Mouse (Mus musculus): ENCODE measurements at regions not wholly inside any gene's neighbourhood (a gene's known extent, or its start where the extent isn't known, plus 50 kb on each side); places are given as distances from the start of the nearest gene placed in this dataset.

DNA sequence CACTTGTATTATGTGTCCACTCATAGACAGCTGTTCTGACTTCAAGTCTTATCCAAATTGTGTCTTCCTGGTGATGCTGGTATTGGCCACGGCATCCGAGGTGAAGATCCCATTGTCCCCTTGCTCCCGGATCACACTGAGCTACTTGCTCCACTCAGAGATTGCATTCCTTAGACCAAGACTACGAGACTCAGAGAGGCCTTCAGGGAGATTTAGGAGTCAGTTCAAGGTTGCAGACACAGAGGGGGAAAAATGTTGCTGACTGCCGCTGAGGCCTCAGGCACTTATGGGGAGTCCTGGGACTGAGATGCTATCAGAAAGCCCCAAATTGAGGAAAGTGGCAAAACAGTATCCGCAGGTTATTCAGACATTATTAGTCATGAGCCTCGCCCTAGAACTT lies 183.9 kb downstream of the Ly86 start:
- no peak for DNase-seq (ENCODE audit: low spot score)

GRCm38 (mm10) chr13:37531512-37532183 lies 186.6 kb downstream of the Ly86 start:
- DNase-seq (ENCODE audit: low spot score), result no peak

DNA sequence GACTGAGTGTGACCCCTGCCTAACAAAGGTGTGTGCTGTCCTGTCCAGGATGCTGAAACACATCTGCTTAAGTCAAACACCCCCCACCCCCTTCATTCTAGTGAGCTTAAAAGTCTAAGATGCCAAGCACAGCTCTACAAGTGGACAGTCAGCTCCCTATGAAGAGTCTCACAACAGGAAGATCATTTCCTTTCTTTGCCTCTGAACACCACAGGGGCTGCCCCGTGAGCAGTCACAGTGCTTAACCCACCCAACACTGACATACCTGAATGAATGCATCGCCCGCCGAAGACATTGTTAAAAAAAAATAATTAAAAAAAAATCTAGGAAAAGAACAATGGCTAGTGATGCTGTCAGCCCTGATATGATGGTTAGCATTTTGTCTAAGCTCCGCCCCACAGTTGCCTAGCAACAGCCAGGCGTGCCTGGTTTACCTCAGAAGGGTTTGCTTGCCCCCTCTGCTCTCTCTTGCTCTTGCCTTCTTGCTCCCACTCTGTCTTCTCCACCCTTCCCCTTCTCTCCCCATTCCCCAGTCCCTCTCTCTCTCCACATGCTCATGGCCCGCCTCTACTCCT lies 187.7 kb downstream of the Ly86 start:
- no peak for DNase-seq (ENCODE audit: low spot score)

GRCm38 (mm10) chr13:37533851-37534250 lies 188.8 kb downstream of the Ly86 start:
- DNase-seq (ENCODE audit: low spot score), result no peak

- DNase-seq (ENCODE audit: low spot score), result no peak
These were observed 192.3 kb downstream of the Ly86 start for GRCm38 (mm10) chr13:37537330-37537729.

GRCm38 (mm10) chr13:37537793-37538192 lies 192.8 kb downstream of the Ly86 start:
- peak; percentile 86 for DNase-seq (ENCODE audit: low spot score)

DNA sequence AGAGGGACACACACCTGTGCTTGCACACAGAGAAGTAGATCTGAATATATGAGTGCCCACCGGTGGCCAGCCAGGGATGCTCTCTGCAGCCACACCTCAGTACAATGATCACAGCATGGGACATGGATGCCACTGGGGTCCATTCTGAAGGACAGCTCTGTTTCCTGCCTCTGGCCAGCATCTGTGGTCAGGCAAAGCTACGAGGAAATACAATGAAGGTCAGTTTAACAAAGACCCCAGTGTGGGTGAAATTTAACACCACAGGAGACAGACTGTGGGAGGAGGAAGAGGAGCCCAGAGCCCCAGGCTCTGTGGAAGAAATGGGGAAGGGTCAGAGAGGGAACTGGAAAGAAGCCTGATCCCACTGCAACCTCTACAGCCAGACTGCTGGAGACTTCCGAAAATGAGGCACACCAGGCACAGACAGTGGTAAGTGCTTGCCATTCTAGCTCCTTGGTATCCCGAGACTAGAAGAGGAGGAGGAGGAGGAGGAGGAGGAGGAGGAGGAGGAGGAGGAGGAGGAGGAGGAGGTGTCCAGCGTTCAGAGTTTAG lies 196.0 kb downstream of the Ly86 start:
- no peak for DNase-seq (ENCODE audit: low spot score)

DNA sequence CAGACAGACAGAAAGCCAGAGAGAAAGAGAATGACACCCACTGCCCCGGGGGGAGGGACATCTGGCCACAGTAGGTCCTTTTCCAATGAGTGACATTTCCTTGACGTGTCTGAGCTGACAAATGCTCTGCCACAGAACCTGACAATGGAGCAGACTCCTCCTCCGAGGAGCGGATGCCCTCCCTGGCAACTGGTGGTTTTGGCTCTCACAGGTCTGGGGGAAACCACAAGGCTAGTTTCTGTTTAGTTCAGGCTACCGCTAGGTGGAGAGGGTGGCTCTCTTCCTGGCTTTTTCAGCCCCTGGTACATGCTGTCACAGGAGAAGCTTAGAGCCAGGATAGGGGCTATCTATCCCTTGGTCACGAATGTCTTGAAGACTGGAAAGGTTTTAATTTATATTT lies 196.7 kb downstream of the Ly86 start:
- DNase-seq (ENCODE audit: low spot score), result peak; percentile 61

- DNase-seq (ENCODE audit: low spot score), result no peak
These were observed 197.8 kb downstream of the Ly86 start for GRCm38 (mm10) chr13:37542744-37543196.

DNA sequence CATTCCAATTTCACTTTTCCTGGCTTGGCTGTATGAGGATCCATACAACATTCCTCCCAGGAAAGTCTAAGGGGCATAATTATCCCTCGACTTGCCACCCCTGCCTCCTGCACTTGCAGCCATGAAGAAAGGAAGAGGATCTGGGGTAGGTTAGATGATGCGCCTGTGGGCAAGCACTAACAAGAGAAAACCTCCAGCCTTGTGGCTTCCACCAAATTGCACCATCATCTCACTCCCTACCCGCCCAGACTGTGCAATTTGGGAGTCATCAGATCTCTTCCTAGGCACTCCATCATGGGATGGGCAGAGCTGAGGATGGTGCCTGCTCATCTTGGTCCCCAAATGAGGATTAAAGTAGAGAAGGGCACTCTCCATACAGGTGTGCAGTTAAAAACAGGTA lies 198.8 kb downstream of the Ly86 start:
- DNase-seq (ENCODE audit: low spot score), result no peak

DNA sequence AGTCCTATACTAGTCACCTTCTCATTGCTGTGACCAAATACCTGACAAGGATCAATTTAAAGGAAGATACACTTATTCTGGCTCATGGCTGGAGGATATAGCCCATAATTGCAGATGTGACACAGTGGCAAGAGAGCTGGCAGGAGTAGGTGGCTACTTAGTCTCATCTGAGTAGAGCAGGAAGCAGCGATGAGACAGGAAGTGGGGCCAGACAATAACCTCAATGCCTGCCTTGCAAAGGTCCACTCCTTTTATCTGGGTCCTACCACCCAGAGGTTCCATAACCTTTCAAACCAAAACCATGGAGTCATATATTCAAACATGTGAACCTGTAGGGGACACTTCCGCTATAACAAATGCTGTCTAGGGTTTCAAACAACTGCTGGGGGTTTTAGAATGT lies 199.7 kb downstream of the Ly86 start:
- DNase-seq (ENCODE audit: low spot score), result no peak

- DNase-seq (ENCODE audit: low spot score), result no peak
These were observed 201.5 kb downstream of the Ly86 start for GRCm38 (mm10) chr13:37546556-37546955.

DNA sequence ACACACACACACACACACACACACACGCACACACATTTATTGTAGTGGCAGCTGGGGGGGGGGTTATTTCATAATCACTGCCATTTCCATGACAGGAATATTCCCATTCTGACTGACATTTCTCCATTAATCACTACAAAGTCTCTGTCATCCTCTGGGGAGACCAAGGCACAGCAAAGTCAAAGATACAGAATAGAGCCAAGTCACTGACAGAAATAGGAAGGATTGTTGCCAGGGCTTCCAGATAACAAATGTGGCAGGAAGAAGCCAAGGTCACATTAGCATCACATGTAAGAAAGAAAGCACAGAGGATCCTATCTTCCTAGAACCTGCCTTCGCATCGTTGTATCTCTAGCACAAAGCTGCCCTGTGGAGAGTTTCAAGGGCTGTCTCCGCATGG lies 205.6 kb downstream of the Ly86 start:
- DNase-seq (ENCODE audit: low spot score), result no peak

DNA sequence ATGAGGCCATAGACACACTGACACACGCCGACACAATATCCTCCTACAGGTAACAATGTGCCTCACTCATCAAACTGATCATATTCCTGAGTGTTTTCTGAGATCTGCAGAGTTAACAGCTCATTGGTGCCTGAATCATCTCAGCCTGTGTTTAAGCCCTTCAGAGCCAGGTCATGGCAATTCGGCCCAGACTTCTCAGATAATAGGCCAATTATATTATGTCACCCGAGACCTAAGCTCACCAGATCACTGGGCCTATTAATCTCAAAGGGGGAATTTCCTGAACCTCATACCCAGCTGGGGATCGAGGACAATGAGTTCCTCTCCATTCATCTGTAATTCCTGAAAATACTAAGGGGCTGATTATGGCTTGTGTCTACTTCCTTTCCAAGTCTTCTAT lies 208.4 kb downstream of the Ly86 start:
- no peak for DNase-seq (ENCODE audit: low spot score)

GRCm38 (mm10) chr13:37557183-37557582 lies 212.2 kb downstream of the Ly86 start:
- DNase-seq (ENCODE audit: low spot score), result no peak

GRCm38 (mm10) chr13:37557766-37558165 lies 212.8 kb downstream of the Ly86 start:
- DNase-seq (ENCODE audit: low spot score), result no peak

DNA sequence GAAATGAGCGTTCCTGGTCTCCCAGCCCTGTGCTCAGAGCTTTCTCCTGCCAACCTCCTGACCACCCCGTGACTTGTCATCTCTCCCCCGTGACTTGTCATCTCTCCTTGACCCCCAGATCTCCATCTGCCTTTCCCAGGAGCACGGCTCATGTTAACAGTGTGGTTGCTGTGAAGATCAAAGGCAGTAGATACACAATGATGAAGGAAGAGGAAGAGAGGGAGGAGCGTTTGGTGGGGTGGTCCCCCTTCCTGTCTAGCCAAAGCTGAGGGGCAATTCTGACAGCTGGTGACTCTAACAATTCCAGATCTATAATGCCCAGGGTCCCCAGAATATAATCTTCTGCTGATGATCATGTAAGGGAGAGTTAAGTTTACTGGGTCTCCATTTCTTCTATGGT lies 214.0 kb downstream of the Ly86 start:
- no peak for DNase-seq (ENCODE audit: low spot score)

GRCm38 (mm10) chr13:37559706-37560313 lies 214.8 kb downstream of the Ly86 start:
- no peak for DNase-seq (ENCODE audit: low spot score)

GRCm38 (mm10) chr13:37560387-37560786 lies 215.4 kb downstream of the Ly86 start:
- no peak for DNase-seq (ENCODE audit: low spot score)

DNA sequence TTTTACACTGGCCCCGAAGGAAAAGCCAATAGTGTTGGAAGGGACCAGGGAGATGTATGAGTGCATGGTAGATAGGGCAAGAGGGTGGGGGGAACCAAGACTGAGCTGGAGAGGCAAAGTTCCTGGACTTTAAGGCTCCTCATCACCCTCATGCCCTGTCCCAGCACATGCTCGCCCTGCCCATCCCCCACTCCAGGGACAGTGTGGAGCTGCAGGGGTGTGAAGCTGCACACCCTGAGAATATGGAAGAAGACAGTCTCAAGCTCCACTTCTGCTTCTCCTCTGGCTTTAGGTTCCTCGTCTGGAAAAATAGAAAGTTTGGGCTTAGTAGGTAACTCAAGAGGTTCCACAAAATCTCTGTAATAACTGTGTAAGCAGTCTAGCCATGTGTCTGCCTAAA lies 215.8 kb downstream of the Ly86 start:
- DNase-seq (ENCODE audit: low spot score), result no peak

DNA sequence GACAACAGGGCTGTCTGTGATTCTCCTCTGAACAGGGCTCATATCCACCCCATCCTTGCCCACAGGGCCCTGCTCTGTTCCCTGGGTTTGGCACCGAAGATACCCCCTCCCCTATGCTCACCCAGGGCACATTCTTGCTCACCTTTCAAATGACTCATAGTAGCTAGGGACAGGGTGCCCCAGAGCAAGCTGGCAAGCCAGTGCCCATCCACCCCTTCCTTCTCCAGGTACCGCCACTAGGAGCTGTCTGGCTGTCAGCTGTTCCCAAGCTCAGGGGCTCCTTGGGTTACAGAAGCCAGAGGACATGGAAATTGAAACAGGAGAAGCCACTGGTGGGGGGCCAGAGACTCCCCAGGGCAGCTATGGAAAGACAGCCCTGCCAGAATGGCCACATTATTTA lies 216.4 kb downstream of the Ly86 start:
- no peak for DNase-seq (ENCODE audit: low spot score)

DNA sequence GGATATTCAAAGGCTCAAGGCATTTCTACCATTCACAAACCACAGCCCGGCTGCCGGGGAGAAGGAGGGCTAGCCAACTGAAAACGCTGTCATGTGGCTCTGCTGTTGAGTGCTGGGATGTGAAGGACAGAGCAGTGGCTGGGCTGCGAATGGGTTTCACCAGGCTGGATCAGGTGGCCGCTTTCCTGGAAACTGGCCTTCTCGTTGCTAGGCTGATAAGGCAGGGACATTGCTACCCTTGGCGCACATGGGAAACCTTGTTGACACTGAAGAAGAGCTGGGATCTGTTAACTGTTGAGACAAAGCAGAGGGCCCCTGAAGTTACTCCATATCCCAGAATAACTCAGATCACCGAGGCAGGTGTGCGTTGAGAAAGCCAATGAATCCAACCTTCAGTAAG lies 216.1 kb upstream of the Rreb1 start:
- peak; percentile 63 for DNase-seq (ENCODE audit: low spot score)

DNA sequence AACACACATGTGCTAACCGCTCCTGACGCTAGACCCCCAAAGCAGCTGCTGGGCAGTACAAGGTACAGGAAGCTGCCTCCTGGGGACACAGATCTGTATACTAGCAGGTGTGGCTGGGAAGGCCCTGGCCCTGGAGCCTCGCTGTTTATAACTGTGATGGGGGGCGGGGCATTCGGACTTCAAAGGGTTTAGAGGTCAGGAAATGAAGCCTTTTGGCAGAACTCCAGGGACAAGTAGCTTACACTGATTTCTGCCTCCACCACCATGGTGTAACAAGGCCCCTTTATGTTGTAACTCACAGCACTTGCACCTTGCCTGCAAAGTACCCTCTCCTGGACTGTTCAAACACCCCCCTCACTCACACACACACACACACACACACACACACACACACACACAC lies 215.5 kb upstream of the Rreb1 start:
- DNase-seq (ENCODE audit: low spot score), result peak; percentile 86
